18 mouse cellular contexts compared by ENCODE assay signal in the genomic region with DNA sequence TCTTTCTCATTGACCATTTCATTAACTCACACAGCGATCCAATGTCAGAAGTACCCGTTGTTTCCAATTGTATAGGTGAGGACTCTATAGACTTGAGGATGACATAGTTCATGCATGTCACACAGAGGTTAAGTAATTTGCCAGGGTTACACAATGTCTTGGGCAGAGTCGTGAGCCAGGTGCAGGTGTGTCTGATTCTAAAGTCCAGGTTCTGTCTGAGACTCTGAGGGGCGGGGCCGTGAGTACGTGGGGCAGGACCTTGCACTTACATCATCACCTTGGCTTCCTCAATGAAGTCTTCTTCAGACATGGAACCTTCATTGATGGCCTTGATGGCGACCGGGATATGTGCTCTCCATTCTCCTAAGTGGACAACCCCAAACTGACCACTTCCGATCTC. TPM values are rescaled to one million over a fixed set of nuclear protein-coding genes. Genes with fewer than 3 reads are reported as not detected.
"Had no signal": no experiment of that assay in that cellular context is flagged by ENCODE, and none has a peak within 500 bp of the region (broad histone marks: within the 10 kb centered on the region; RNA-seq: fewer than 3 reads in every experiment).

No protein-coding gene starts in this region.

- H3K4me2 ChIP-seq: limb, embryonic 13.5 days; liver, embryonic 12.5 days; liver, embryonic 15.5 days; neural tube, embryonic 12.5 days; neural tube, embryonic 15.5 days had no signal

- H3K9me3 ChIP-seq: limb, embryonic 10.5 days; liver, embryonic 12.5 days; liver, embryonic 15.5 days; neural tube, embryonic 12.5 days; neural tube, embryonic 15.5 days had no signal

- H3K27me3 ChIP-seq: limb, embryonic 13.5 days; liver, embryonic 12.5 days; liver, embryonic 15.5 days; neural tube, embryonic 12.5 days; neural tube, embryonic 15.5 days had no signal

- H3K4me1 ChIP-seq: limb, embryonic 10.5 days; limb, embryonic 13.5 days; liver, embryonic 12.5 days; liver, embryonic 15.5 days; neural tube, embryonic 12.5 days; neural tube, embryonic 15.5 days had no signal

- H3K9ac ChIP-seq: limb, embryonic 13.5 days; liver, embryonic 12.5 days; liver, embryonic 15.5 days; neural tube, embryonic 12.5 days; neural tube, embryonic 15.5 days had no signal

- H3K27ac ChIP-seq: kidney, postnatal 0 days; limb, embryonic 10.5 days; limb, embryonic 13.5 days; liver, embryonic 12.5 days; liver, embryonic 15.5 days; macrophage; neural tube, embryonic 12.5 days; neural tube, embryonic 15.5 days had no signal

- ATAC-seq: liver, embryonic 12.5 days had no signal

- H3K36me3 ChIP-seq: limb, embryonic 10.5 days; limb, embryonic 13.5 days; liver, embryonic 12.5 days; liver, embryonic 15.5 days; neural tube, embryonic 12.5 days; neural tube, embryonic 15.5 days had no signal

- H3K4me3 ChIP-seq: limb, embryonic 10.5 days; limb, embryonic 13.5 days; liver, embryonic 12.5 days; liver, embryonic 15.5 days; neural tube, embryonic 12.5 days; neural tube, embryonic 15.5 days had no signal

- DNase-seq: kidney, adult 11 months; kidney, postnatal 36 days; liver; midbrain, embryonic 14.5 days; right cerebral cortex, adult 18-20 months; right cerebral cortex, postnatal 14 days; right cerebral cortex, postnatal 4 days; thymus, postnatal 25 days had no signal

RNA-seq across cellular contexts. Expression of a gene that starts 42.6 kb away (rescaled TPM):
- total RNA-seq: layer of hippocampus, adult 18-20 months; layer of hippocampus, postnatal 14 days had no signal
- polyA plus RNA-seq: limb, embryonic 10.5 days had no signal
